8 mouse cellular contexts compared by ENCODE assay signal in genomic region chr19:32905901-32906431, GRCm38 (mm10).
DNase-seq lines count a peak whose midpoint lies in the region; ATAC-seq lines count a peak whose summit lies in the region.

No protein-coding gene starts in this region.

- peak overlapping the region; percentile 9 for H3K27ac ChIP-seq in heart, embryonic 16.5 days (ENCODE audit: low read length)
- no peak overlapping the region for H3K27ac ChIP-seq in neural tube, embryonic 15.5 days (replicated peaks)

- no peak; the same call in 1 of the 2 replicates for ATAC-seq in heart, embryonic 16.5 days (replicated peaks; ENCODE audit: extremely low read depth, insufficient read depth, low FRiP score)
- ATAC-seq in megakaryocyte, adult 5-6 weeks (ENCODE audit: poor library complexity, severe bottlenecking), result peak; percentile 61
- ATAC-seq in neural tube, embryonic 15.5 days (ENCODE audit: low FRiP score), result no peak

- no peaks in the 10 kb centered on the region for H3K9me3 ChIP-seq in heart, embryonic 16.5 days (replicated peaks; ENCODE audit: control insufficient read depth, low read length)
- H3K9me3 ChIP-seq in neural tube, embryonic 15.5 days (replicated peaks), result no peaks in the 10 kb centered on the region

- WGBS in heart, embryonic 16.5 days, result 15% methylated on average over 8 of the region's 8 CpGs
- 82% methylated on average over 8 of the region's 8 CpGs for WGBS in neural tube, embryonic 15.5 days

- DNase-seq in spleen, adult 12 weeks (ENCODE audit: low spot score), result peak; percentile 8
- no peak for DNase-seq in spleen, postnatal 14 days (ENCODE audit: low spot score in 2 of 2)
- DNase-seq in frontal cortex, adult 2 months (ENCODE audit: extremely low spot score in 1 of 2, low spot score in 1 of 2), result no peak
- no peak for DNase-seq in adrenal gland, adult 8-10 months
- DNase-seq in embryo, embryonic 11 days, result no peak

- peak overlapping the region; percentile 22 for H3K4me2 ChIP-seq in heart, embryonic 16.5 days (ENCODE audit: low read depth, low read length)
- H3K4me2 ChIP-seq in neural tube, embryonic 15.5 days, result no peak overlapping the region

- no peak overlapping the region for H3K4me3 ChIP-seq in heart, embryonic 16.5 days (ENCODE audit: low read length)
- no peak overlapping the region for H3K4me3 ChIP-seq in neural tube, embryonic 15.5 days (replicated peaks)

- H3K4me1 ChIP-seq in heart, embryonic 16.5 days (ENCODE audit: control insufficient read depth, insufficient read depth, low read length), result peaks cover 17% of the 10 kb centered on the region
- H3K4me1 ChIP-seq in neural tube, embryonic 15.5 days, result no peaks in the 10 kb centered on the region

- no peak overlapping the region for H3K9ac ChIP-seq in heart, embryonic 16.5 days (ENCODE audit: low read length)
- no peak overlapping the region for H3K9ac ChIP-seq in neural tube, embryonic 15.5 days (replicated peaks)

- H3K36me3 ChIP-seq in heart, embryonic 16.5 days (ENCODE audit: control insufficient read depth, insufficient read depth), result no peaks in the 10 kb centered on the region
- no peaks in the 10 kb centered on the region for H3K36me3 ChIP-seq in neural tube, embryonic 15.5 days

- H3K27me3 ChIP-seq in heart, embryonic 16.5 days (ENCODE audit: control insufficient read depth, insufficient read depth, low read length), result no peaks in the 10 kb centered on the region
- H3K27me3 ChIP-seq in neural tube, embryonic 15.5 days (replicated peaks), result no peaks in the 10 kb centered on the region
